Mouse (Mus musculus): ENCODE measurements around the gene Kcnj10. TPM values are rescaled to one million over a fixed set of nuclear protein-coding genes. Genes with fewer than 3 reads are reported as not detected.
A peak's percentile ranks its signal among the peaks of the same experiment; 100 is the strongest.

Kcnj10 gene
- 2.3 and 2.6 TPM in 2 replicates for polyA plus RNA-seq (2014; fragmentation: Nextera tagmentation; extraction: Ambion mirVana)

DNA sequence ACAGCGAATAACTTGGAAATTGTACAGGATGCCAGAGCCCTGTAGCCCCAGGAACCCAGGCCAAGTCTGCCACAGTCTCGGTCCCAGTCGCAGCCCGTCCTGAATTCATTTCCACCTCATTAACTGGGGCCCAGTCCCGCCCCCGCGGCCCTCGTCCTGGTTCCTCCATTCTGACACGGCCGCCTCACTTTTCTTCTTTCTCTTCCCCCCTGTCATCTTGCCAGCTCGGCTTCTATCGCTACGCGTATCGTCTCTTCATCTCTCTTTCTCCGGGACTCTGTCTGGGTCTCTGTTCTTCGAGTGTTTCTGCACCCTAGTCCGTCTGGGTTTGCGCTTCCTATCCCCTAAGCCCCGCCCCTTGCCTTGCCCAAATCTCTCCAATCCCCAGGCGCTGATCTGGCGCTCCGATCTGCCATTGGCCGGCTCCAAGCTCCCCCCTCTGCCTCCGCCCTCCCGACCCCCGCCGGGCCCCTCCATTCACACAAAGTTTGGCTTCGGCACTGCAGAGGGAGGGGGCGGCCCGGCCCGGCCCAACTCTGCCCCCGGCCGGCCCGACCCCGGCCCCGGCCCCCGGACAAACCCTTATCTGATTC is at the start of gene Kcnj10:
Gene Kcnj10, plus strand, starts transcription at position 482 of the 593 bp plus-strand sequence.
- 2% methylated on average over 37 of the region's 38 CpGs for WGBS
- Histone ChIP-seq H3K27me3 (ENCODE audit: control insufficient read depth, insufficient read depth, low read length) (no peaks in the 10 kb centered on the region), H3K9me3 (ENCODE audit: control insufficient read depth, low read length) (no peaks in the 10 kb centered on the region), H3K4me3 (ENCODE audit: low read depth, low read length) (peak within 1 kb of the TSS; percentile 32), H3K27ac (ENCODE audit: low read depth, low read length) (peak within 1 kb of the TSS; percentile 35), H3K9ac (replicated peaks; ENCODE audit: low read depth, low read length) (peak within 1 kb of the TSS; percentile 41), H3K4me2 (ENCODE audit: low read depth, low read length) (peak within 1 kb of the TSS; percentile 53), H3K4me1 (ENCODE audit: control insufficient read depth, insufficient read depth, low read length) (peaks cover 3% of the 10 kb centered on the region; the same call in 1 of the 2 replicates), H3K36me3 (ENCODE audit: control insufficient read depth, insufficient read depth, low read length) (no peaks in the 10 kb centered on the region)
- ATAC-seq (ENCODE audit: low read depth) = peak; percentile 93

DNA sequence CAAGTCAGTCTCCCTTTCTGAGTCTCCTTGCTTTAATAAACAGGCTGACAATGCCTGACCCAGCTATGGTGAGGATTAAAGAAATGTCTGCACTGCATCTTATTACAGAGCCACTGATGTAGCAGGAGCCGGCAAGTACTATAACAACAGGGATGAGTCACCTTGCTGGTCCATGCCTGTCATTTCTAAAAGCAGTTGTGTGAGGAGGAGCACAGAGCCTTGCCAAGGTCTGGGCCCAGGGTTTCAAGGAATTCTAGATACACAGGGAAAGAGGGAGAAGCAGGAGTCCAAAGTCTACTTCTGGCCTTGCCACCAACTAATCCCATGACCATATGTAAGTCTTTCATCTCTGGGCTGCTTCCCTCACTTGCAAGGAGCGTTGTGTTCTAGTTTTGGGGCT is 48.1 kb upstream of the Kcnj10 start:
- H3K9ac ChIP-seq (replicated peaks; ENCODE audit: low read depth, low read length) = no peak overlapping the region
- WGBS = 92% methylated on average over 2 of the region's 2 CpGs
- no peak overlapping the region for H3K4me3 ChIP-seq (ENCODE audit: low read depth, low read length)
- H3K27ac ChIP-seq (ENCODE audit: low read depth, low read length) = no peak overlapping the region
- no peaks in the 10 kb centered on the region for H3K4me1 ChIP-seq (ENCODE audit: control insufficient read depth, insufficient read depth, low read length)
- no peak overlapping the region for H3K4me2 ChIP-seq (ENCODE audit: low read depth, low read length)
- no peaks in the 10 kb centered on the region for H3K27me3 ChIP-seq (ENCODE audit: control insufficient read depth, insufficient read depth, low read length)
- no peaks in the 10 kb centered on the region for H3K36me3 ChIP-seq (ENCODE audit: control insufficient read depth, insufficient read depth, low read length)
- H3K9me3 ChIP-seq (ENCODE audit: control insufficient read depth, low read length) = no peaks in the 10 kb centered on the region
- ATAC-seq (ENCODE audit: low read depth) = no peak

GRCm38 (mm10) chr1:172293449-172293848 is 47.6 kb upstream of the Kcnj10 start:
- H3K4me3 ChIP-seq (ENCODE audit: low read depth, low read length) = no peak overlapping the region
- no peaks in the 10 kb centered on the region for H3K36me3 ChIP-seq (ENCODE audit: control insufficient read depth, insufficient read depth, low read length)
- ATAC-seq (ENCODE audit: low read depth) = no peak
- no peaks in the 10 kb centered on the region for H3K9me3 ChIP-seq (ENCODE audit: control insufficient read depth, low read length)
- WGBS = 85% methylated on average over 11 of the region's 11 CpGs
- H3K9ac ChIP-seq (replicated peaks; ENCODE audit: low read depth, low read length) = no peak overlapping the region
- H3K27me3 ChIP-seq (ENCODE audit: control insufficient read depth, insufficient read depth, low read length) = no peaks in the 10 kb centered on the region
- no peaks in the 10 kb centered on the region for H3K4me1 ChIP-seq (ENCODE audit: control insufficient read depth, insufficient read depth, low read length)
- no peak overlapping the region for H3K4me2 ChIP-seq (ENCODE audit: low read depth, low read length)
- H3K27ac ChIP-seq (ENCODE audit: low read depth, low read length) = no peak overlapping the region

- 42% methylated on average over 4 of the region's 4 CpGs for WGBS
- H3K4me1 ChIP-seq (ENCODE audit: control insufficient read depth, insufficient read depth, low read length) = no peaks in the 10 kb centered on the region
Observed at GRCm38 (mm10) chr1:172295751-172296197, 45.2 kb upstream of the Kcnj10 start.

GRCm38 (mm10) chr1:172296816-172297510 is 44.0 kb upstream of the Kcnj10 start:
- peak overlapping the region; percentile 72 for H3K27ac ChIP-seq (ENCODE audit: low read depth, low read length)
- ATAC-seq (ENCODE audit: low read depth) = no peak
- peak overlapping the region; percentile 26 for H3K4me3 ChIP-seq (ENCODE audit: low read depth, low read length)
- 69% methylated on average over 6 of the region's 6 CpGs for WGBS
- no peaks in the 10 kb centered on the region for H3K9me3 ChIP-seq (ENCODE audit: control insufficient read depth, low read length)
- H3K4me1 ChIP-seq (ENCODE audit: control insufficient read depth, insufficient read depth, low read length) = no peaks in the 10 kb centered on the region
- peak overlapping the region; percentile 38 for H3K4me2 ChIP-seq (ENCODE audit: low read depth, low read length)
- H3K9ac ChIP-seq (replicated peaks; ENCODE audit: low read depth, low read length) = peak overlapping the region; percentile 39
- H3K36me3 ChIP-seq (ENCODE audit: control insufficient read depth, insufficient read depth, low read length) = no peaks in the 10 kb centered on the region
- H3K27me3 ChIP-seq (ENCODE audit: control insufficient read depth, insufficient read depth, low read length) = no peaks in the 10 kb centered on the region

More at GRCm38 (mm10) chr1:172295751-172296197, 45.2 kb upstream of the Kcnj10 start:
- H3K9ac ChIP-seq (replicated peaks; ENCODE audit: low read depth, low read length) = peak overlapping the region; percentile 21; the same call in 1 of the 2 replicates
- H3K27me3 ChIP-seq (ENCODE audit: control insufficient read depth, insufficient read depth, low read length) = no peaks in the 10 kb centered on the region
- no peaks in the 10 kb centered on the region for H3K9me3 ChIP-seq (ENCODE audit: control insufficient read depth, low read length)
- no peaks in the 10 kb centered on the region for H3K36me3 ChIP-seq (ENCODE audit: control insufficient read depth, insufficient read depth, low read length)
- H3K4me2 ChIP-seq (ENCODE audit: low read depth, low read length) = peak overlapping the region; percentile 38; the same call in 1 of the 2 replicates
- peak overlapping the region; percentile 72 for H3K27ac ChIP-seq (ENCODE audit: low read depth, low read length)
- H3K4me3 ChIP-seq (ENCODE audit: low read depth, low read length) = peak overlapping the region; percentile 26; the same call in 1 of the 2 replicates
- peak; percentile 76 for ATAC-seq (ENCODE audit: low read depth)

DNA sequence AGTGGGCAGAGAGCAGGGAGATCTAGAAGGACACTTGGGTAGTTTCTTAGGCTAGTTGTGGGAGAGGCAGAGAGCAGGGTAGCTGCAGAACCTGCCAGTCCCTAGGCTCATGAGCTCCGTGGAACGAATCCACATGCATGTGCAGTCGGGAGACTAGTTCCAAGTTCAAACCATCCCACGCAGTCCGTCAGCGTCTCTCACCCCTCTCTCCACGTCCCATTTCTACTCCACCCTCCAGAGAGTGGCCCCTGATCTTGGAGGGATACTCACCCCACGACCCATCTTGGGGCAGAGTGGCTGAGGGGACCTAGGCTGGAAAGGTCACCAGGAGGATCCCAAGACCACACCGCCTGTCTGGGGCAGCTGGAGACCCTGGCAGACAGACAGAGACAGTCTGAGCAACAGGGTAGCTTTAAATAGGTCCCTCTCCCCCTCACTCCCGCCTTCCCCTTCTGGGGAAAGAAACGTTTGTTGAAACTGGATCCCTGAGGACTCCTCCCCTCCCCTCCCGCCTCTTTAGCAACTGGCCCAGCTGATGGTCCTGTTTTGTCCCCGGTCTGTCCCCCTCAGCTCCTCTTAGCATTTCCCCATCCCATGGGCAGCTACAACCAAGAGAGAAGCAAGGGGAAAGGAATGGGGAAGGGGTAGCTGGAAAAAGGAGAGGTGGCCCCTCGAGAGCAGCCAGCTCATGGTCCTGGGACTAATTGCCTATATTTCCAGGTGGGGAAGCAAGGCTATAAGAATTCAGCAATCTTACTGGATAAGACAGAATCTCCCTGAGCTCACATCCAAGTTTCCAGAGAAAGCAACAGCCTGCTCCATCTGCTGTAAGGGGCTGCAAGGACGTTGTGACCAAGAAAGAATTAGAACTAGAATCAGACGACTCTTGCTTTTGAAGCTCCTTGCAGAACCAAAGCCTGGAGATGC is 43.1 kb upstream of the Kcnj10 start, which contains the start of gene Atp1a2:
Gene Atp1a2, minus strand, starts transcription at position 454 of the 927 bp plus-strand sequence.
- 9% methylated on average over 15 of the region's 16 CpGs for WGBS
- no peaks in the 10 kb centered on the region for H3K27me3 ChIP-seq (ENCODE audit: control insufficient read depth, insufficient read depth, low read length)
- peak within 1 kb of the TSS; percentile 39 for H3K9ac ChIP-seq (replicated peaks; ENCODE audit: low read depth, low read length)
- H3K4me2 ChIP-seq (ENCODE audit: low read depth, low read length) = peak within 1 kb of the TSS; percentile 38
- no peaks in the 10 kb centered on the region for H3K36me3 ChIP-seq (ENCODE audit: control insufficient read depth, insufficient read depth, low read length)
- H3K4me1 ChIP-seq (ENCODE audit: control insufficient read depth, insufficient read depth, low read length) = no peaks in the 10 kb centered on the region
- H3K27ac ChIP-seq (ENCODE audit: low read depth, low read length) = peak within 1 kb of the TSS; percentile 72
- H3K4me3 ChIP-seq (ENCODE audit: low read depth, low read length) = peak within 1 kb of the TSS; percentile 26
- ATAC-seq (ENCODE audit: low read depth) = peak; percentile 25; the same call in 1 of the 2 replicates
- no peaks in the 10 kb centered on the region for H3K9me3 ChIP-seq (ENCODE audit: control insufficient read depth, low read length)

DNA sequence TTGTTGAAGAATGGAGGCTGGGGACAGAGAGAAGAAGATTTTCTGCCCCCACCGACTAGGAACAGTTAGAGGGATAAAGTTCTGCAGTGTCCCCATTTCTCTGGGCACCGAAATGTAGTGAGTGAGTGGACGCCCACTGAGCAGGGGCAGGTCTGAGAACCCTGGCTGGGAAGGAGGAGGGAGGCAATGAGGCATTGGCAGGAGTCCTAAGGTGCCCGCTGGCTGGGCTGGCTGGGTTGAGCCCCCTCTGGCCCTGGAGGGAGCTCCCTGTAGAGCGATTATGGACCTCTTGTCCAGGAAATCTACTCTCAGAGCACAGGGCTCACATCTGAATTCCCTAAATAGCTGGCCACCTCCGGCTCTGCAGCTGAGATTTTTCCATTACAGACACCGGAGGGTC is 41.5 kb upstream of the Kcnj10 start:
- Histone ChIP-seq H3K9me3 (ENCODE audit: control insufficient read depth, low read length) (no peaks in the 10 kb centered on the region), H3K27ac (ENCODE audit: low read depth, low read length) (no peak overlapping the region), H3K9ac (replicated peaks; ENCODE audit: low read depth, low read length) (no peak overlapping the region), H3K4me2 (ENCODE audit: low read depth, low read length) (no peak overlapping the region), H3K4me1 (ENCODE audit: control insufficient read depth, insufficient read depth, low read length) (no peaks in the 10 kb centered on the region), H3K4me3 (ENCODE audit: low read depth, low read length) (no peak overlapping the region), H3K27me3 (ENCODE audit: control insufficient read depth, insufficient read depth, low read length) (no peaks in the 10 kb centered on the region), H3K36me3 (ENCODE audit: control insufficient read depth, insufficient read depth, low read length) (no peaks in the 10 kb centered on the region)
- ATAC-seq (ENCODE audit: low read depth) = no peak
- WGBS = 63% methylated on average over 7 of the region's 7 CpGs

DNA sequence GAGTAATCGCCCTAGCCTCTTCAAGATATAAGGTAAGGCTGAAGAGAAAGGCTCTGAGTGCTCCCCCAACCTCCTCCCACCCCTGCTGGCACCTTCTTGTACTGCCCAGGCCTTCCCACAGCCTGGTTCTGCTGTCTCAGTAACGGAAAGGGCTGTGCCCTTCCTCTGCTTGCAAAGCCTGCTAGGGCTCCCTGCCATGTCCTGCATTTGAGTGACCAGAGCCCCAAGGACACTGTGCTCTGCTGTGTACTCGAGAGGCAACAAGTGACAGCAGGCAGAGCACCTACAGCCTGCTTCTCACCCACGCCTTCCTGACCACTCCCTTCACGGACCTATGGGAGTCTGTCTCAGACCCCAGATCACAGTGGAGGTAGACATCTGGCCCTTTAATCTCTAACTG is 40.8 kb upstream of the Kcnj10 start:
- H3K4me1 ChIP-seq (ENCODE audit: control insufficient read depth, insufficient read depth, low read length) = no peaks in the 10 kb centered on the region
- H3K4me2 ChIP-seq (ENCODE audit: low read depth, low read length) = no peak overlapping the region
- H3K27me3 ChIP-seq (ENCODE audit: control insufficient read depth, insufficient read depth, low read length) = no peaks in the 10 kb centered on the region
- no peak overlapping the region for H3K4me3 ChIP-seq (ENCODE audit: low read depth, low read length)
- no peak overlapping the region for H3K27ac ChIP-seq (ENCODE audit: low read depth, low read length)
- H3K9ac ChIP-seq (replicated peaks; ENCODE audit: low read depth, low read length) = no peak overlapping the region
- 83% methylated on average over 5 of the region's 5 CpGs for WGBS
- H3K9me3 ChIP-seq (ENCODE audit: control insufficient read depth, low read length) = no peaks in the 10 kb centered on the region
- H3K36me3 ChIP-seq (ENCODE audit: control insufficient read depth, insufficient read depth, low read length) = no peaks in the 10 kb centered on the region
- no peak for ATAC-seq (ENCODE audit: low read depth)

All from neural tube, embryonic 14.5 days (tissue).